Mouse (Mus musculus): Measurements from ENCODE around the gene Actl11. TPM values are rescaled to one million over a fixed set of nuclear protein-coding genes. Genes with fewer than 3 reads are reported as not detected.

The Actl11 gene
- not detected in 2 replicates for total RNA-seq (2014; rRNA removed)
- not detected in 2 replicates for polyA plus RNA-seq (2015; fragmentation: Nextera tagmentation; extraction: Ambion mirVana)

- DNase-seq = no peak
These were observed at the start of gene Actl11 for GRCm38 (mm10) chr9:107928169-107928568. Actl11 (plus strand) TSS chr9:107928469.

GRCm38 (mm10) chr9:107880411-107880810 is 47.9 kb upstream of the Actl11 start:
- no peaks in the 10 kb centered on the region for H3K9me3 ChIP-seq (ENCODE audit: low read length)
- no peak overlapping the region for H3K4me3 ChIP-seq (ENCODE audit: low read depth, low read length)
- TF ChIP-seq CTCF (IDR thresholded peaks at IDR 0.05; ENCODE audit: low read depth) = no peak
- 66% methylated on average over 4 of the region's 4 CpGs for WGBS
- H3K9ac ChIP-seq = no peak overlapping the region
- H3K36me3 ChIP-seq (ENCODE audit: insufficient read depth) = no peaks in the 10 kb centered on the region
- no peak for DNase-seq
- ATAC-seq = no peak
- no peak overlapping the region for H3K4me2 ChIP-seq (ENCODE audit: low read depth)
- H3K27ac ChIP-seq (ENCODE audit: low read depth, low read length) = no peak overlapping the region
- H3K27me3 ChIP-seq (ENCODE audit: insufficient read depth, low read length) = no peaks in the 10 kb centered on the region
- H3K4me1 ChIP-seq (ENCODE audit: insufficient read depth) = no peaks in the 10 kb centered on the region

More at GRCm38 (mm10) chr9:107928169-107928568, at the start of gene Actl11:
- Histone ChIP-seq H3K4me2 (ENCODE audit: low read depth) (no peak within 1 kb of the TSS), H3K27me3 (ENCODE audit: insufficient read depth, low read length) (no peaks in the 10 kb centered on the region), H3K36me3 (ENCODE audit: insufficient read depth) (no peaks in the 10 kb centered on the region), H3K4me1 (ENCODE audit: insufficient read depth) (peaks cover 14% of the 10 kb centered on the region), H3K9ac (no peak within 1 kb of the TSS), H3K27ac (ENCODE audit: low read depth, low read length) (peak within 1 kb of the TSS; percentile 59), H3K4me3 (ENCODE audit: low read depth, low read length) (no peak within 1 kb of the TSS), H3K9me3 (ENCODE audit: low read length) (no peaks in the 10 kb centered on the region)
- ATAC-seq = no peak
- 80% methylated on average over 3 of the region's 3 CpGs for WGBS
- TF ChIP-seq CTCF (IDR thresholded peaks at IDR 0.05; ENCODE audit: low read depth) = no peak

- 1% methylated on average over 28 of the region's 28 CpGs for WGBS
- H3K4me3 ChIP-seq (ENCODE audit: low read depth, low read length) = peak within 1 kb of the TSS; percentile 76
- H3K9me3 ChIP-seq (ENCODE audit: low read length) = no peaks in the 10 kb centered on the region
- H3K4me2 ChIP-seq (ENCODE audit: low read depth) = peak within 1 kb of the TSS; percentile 68
- no peaks in the 10 kb centered on the region for H3K36me3 ChIP-seq (ENCODE audit: insufficient read depth)
- no peaks in the 10 kb centered on the region for H3K27me3 ChIP-seq (ENCODE audit: insufficient read depth, low read length)
- H3K4me1 ChIP-seq (ENCODE audit: insufficient read depth) = no peaks in the 10 kb centered on the region
- no peak for TF ChIP-seq CTCF (IDR thresholded peaks at IDR 0.05; ENCODE audit: low read depth)
- peak within 1 kb of the TSS; percentile 79 for H3K27ac ChIP-seq (ENCODE audit: low read depth, low read length)
- ATAC-seq = peak; percentile 95
- peak; percentile 81 for DNase-seq
- peak within 1 kb of the TSS; percentile 79 for H3K9ac ChIP-seq
These were observed 40.4 kb upstream of the Actl11 start, which contains the start of gene Mon1a for GRCm38 (mm10) chr9:107887804-107888266. Mon1a (plus strand) TSS chr9:107888151.

- peak overlapping the region; percentile 68 for H3K4me2 ChIP-seq (ENCODE audit: low read depth)
- H3K4me3 ChIP-seq (ENCODE audit: low read depth, low read length) = peak overlapping the region; percentile 76
- H3K27ac ChIP-seq (ENCODE audit: low read depth, low read length) = peak overlapping the region; percentile 79
- H3K4me1 ChIP-seq (ENCODE audit: insufficient read depth) = no peaks in the 10 kb centered on the region
- no peaks in the 10 kb centered on the region for H3K9me3 ChIP-seq (ENCODE audit: low read length)
- TF ChIP-seq CTCF (IDR thresholded peaks at IDR 0.05; ENCODE audit: low read depth) = peak; percentile 14; the same call in 1 of the 2 replicates
- peaks cover under 1% of the 10 kb centered on the region; the same call in 1 of the 2 replicates for H3K36me3 ChIP-seq (ENCODE audit: insufficient read depth)
- no peaks in the 10 kb centered on the region for H3K27me3 ChIP-seq (ENCODE audit: insufficient read depth, low read length)
- H3K9ac ChIP-seq = peak overlapping the region; percentile 79
- ATAC-seq = peak; percentile 87
- 2% methylated on average over 18 of the region's 18 CpGs for WGBS
- DNase-seq = peak; percentile 67
These were observed 39.9 kb upstream of the Actl11 start for GRCm38 (mm10) chr9:107888267-107888850.

GRCm38 (mm10) chr9:107890260-107890659 is 38.0 kb upstream of the Actl11 start:
- TF ChIP-seq CTCF (IDR thresholded peaks at IDR 0.05; ENCODE audit: low read depth) = no peak
- DNase-seq (no peak), ATAC-seq (no peak)
- Histone ChIP-seq H3K4me2 (ENCODE audit: low read depth) (no peak overlapping the region), H3K27me3 (ENCODE audit: insufficient read depth, low read length) (no peaks in the 10 kb centered on the region), H3K9me3 (ENCODE audit: low read length) (no peaks in the 10 kb centered on the region), H3K9ac (no peak overlapping the region), H3K4me3 (ENCODE audit: low read depth, low read length) (no peak overlapping the region), H3K4me1 (ENCODE audit: insufficient read depth) (no peaks in the 10 kb centered on the region), H3K36me3 (ENCODE audit: insufficient read depth) (peaks cover 2% of the 10 kb centered on the region; the same call in 1 of the 2 replicates), H3K27ac (ENCODE audit: low read depth, low read length) (no peak overlapping the region)
- 93% methylated on average over 6 of the region's 6 CpGs for WGBS

- Histone ChIP-seq H3K27ac (ENCODE audit: low read depth, low read length) (no peak overlapping the region), H3K36me3 (ENCODE audit: insufficient read depth) (peaks cover 2% of the 10 kb centered on the region; the same call in 1 of the 2 replicates), H3K9ac (no peak overlapping the region), H3K4me1 (ENCODE audit: insufficient read depth) (no peaks in the 10 kb centered on the region), H3K4me3 (ENCODE audit: low read depth, low read length) (no peak overlapping the region), H3K9me3 (ENCODE audit: low read length) (no peaks in the 10 kb centered on the region), H3K4me2 (ENCODE audit: low read depth) (no peak overlapping the region), H3K27me3 (ENCODE audit: insufficient read depth, low read length) (no peaks in the 10 kb centered on the region)
- 100% methylated on average over 1 of the region's 1 CpGs for WGBS
- DNase-seq (no peak), ATAC-seq (no peak)
- TF ChIP-seq CTCF (IDR thresholded peaks at IDR 0.05; ENCODE audit: low read depth) = peak; percentile 45
These were observed 37.2 kb upstream of the Actl11 start for GRCm38 (mm10) chr9:107891023-107891422.

- no peak for ATAC-seq
These were observed 29.7 kb upstream of the Actl11 start for GRCm38 (mm10) chr9:107898563-107898962.

More at GRCm38 (mm10) chr9:107898563-107898962, 29.7 kb upstream of the Actl11 start:
- Histone ChIP-seq H3K9me3 (ENCODE audit: low read length) (no peaks in the 10 kb centered on the region), H3K9ac (no peak overlapping the region), H3K4me2 (ENCODE audit: low read depth) (no peak overlapping the region), H3K4me3 (ENCODE audit: low read depth, low read length) (no peak overlapping the region), H3K27me3 (ENCODE audit: insufficient read depth, low read length) (no peaks in the 10 kb centered on the region), H3K36me3 (ENCODE audit: insufficient read depth) (peaks cover 19% of the 10 kb centered on the region), H3K4me1 (ENCODE audit: insufficient read depth) (no peaks in the 10 kb centered on the region), H3K27ac (ENCODE audit: low read depth, low read length) (no peak overlapping the region)
- WGBS = 87% methylated on average over 10 of the region's 10 CpGs
- no peak for DNase-seq
- no peak for TF ChIP-seq CTCF (IDR thresholded peaks at IDR 0.05; ENCODE audit: low read depth)
